Mouse (Mus musculus) macrophage (primary cell): ENCODE measurements around the gene Lysmd3. TPM values are rescaled to one million over a fixed set of nuclear protein-coding genes. Genes with fewer than 3 reads are reported as not detected.
"Not testable (repeated sequence)": the region's sequence is repeated elsewhere in the genome, so short reads cannot be mapped to it uniquely, and the experiment has no call there.

Experiments used
- H3K27ac ChIP-seq: fragments of 350-480 bp; formaldehyde crosslinking; 2 replicates; pipeline ENCODE4 v1.9.0; 2021
- H3K36me3 ChIP-seq: fragments of 350-480 bp; formaldehyde crosslinking; 2 replicates; pipeline ENCODE4 v1.9.0; 2021; ENCODE audit errors: inconsistent target
- H3K4me3 ChIP-seq: fragments of 350-480 bp; formaldehyde crosslinking; 2 replicates; pipeline ENCODE4 v1.9.0; 2021; ENCODE audit errors: inconsistent target
- H3K79me2 ChIP-seq: fragments of 350-480 bp; formaldehyde crosslinking; 2 replicates; pipeline ENCODE4 v1.9.0; 2021; ENCODE audit errors: inconsistent target
- WGBS: methylation state at CpG from one replicate; pipeline ENCODE4 v1.1.7; 2026; ENCODE audit warnings: inconsistent platforms; ENCODE audit not compliant: missing documents; 5-methylcytosine and 5-hydroxymethylcytosine counted together
- polyA plus RNA-seq: library from polyadenylated mRNA; stranded (reverse); fragments of 250-400 nt; gene quantifications from 3 replicates; pipeline ENCODE4 v1.2.4, GENCODE M21; 2018; ENCODE audit warnings: inconsistent platforms
- total RNA-seq, 78 experiments: library from RNA; depleted of rRNA; stranded (reverse); fragments of 250-400 nt; gene quantifications; 1 replicate in 9 of 78; 2 replicates in 24 of 78; 3 replicates in 43 of 78; 4 replicates in 2 of 78; pipeline ENCODE4 v1.2.4; 2018; ENCODE audit warnings: inconsistent platforms in 56 of 78

The Lysmd3 gene
- total RNA-seq (2018; cell fraction: chromatin; rRNA removed), result 10 to 100 TPM in 11 of 26 experiments, 1 to 10 TPM in 15; 1.3 to 18.4 (median 8.4) TPM
- total RNA-seq (2018; cell fraction: cytosol; rRNA removed), result 10 to 100 TPM in 24 of 26 experiments, 1 to 10 TPM in 2; 8.2 to 20.1 (median 13.6) TPM
- total RNA-seq (2018; cell fraction: nucleus; rRNA removed), result 10 to 100 TPM in 17 of 26 experiments, 1 to 10 TPM in 9; 3.0 to 33.3 (median 12.2) TPM
- polyA plus RNA-seq, result 8.4 to 14.0 TPM (median 9.2 TPM) in 3 replicates

DNA sequence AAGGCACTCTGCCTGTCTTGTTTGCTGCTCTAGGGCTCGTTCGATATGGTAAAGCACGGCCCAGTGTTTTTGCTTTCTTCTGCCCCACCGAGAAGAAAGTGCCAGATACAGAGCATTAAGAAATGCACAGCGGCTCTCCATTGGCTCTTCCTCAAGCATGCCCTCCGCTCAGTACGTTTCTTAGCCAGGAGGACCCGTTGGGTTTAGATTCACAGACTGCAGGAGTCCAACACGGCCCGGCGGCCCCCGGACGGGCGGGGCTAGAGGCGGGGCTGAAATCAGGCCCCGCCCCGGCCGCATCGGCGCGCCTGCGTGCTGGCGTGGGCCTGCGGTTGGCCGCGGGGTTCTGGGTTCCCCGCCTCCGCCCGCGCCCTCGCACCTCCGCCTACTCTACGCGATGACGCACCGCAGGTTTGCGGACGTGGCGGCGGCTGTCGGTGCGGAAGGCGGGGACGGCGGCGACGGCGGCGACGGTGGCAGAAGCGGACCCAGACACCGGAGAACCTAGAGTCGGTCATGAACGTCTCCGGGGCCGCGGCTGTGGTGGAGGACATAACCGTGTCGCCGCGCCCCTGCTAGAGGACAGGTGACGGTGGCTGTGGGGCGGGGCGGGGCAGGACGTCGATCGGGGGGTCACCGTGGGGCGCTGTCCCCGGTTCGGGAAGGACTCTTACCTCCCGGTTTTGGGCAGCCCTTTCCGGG, at the start of gene Lysmd3:
Lysmd3 (plus strand) TSS at position 313 of the 702 bp plus-strand sequence.
- 1% methylated on average over 73 of the region's 73 CpGs for WGBS
- peaks cover 47% of the 10 kb centered on the region for H3K79me2 ChIP-seq
- H3K27ac ChIP-seq, result peak within 1 kb of the TSS; percentile 38
- H3K36me3 ChIP-seq, result no peaks in the 10 kb centered on the region
- H3K4me3 ChIP-seq, result peak within 1 kb of the TSS; percentile 91

DNA sequence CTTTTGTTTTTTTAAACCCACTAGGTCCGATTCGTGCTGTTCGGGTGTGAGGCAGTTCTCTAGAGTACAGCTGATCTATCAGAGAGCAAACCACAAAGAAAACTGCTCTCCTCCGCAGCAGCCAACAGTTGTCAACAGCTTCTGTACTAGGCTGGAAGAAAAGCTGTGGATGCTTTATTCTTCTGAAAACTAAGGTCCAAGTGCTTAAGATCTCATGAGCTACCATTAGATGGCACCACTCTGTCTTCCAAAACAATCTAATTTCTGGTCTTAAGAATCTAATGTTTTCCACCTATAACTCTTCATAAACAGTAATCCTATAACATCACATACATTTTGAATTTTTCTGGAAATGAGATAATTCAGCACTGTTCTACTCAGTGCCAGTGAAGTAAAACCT, 47.1 kb upstream of the Lysmd3 start:
- Histone ChIP-seq H3K27ac (no peak overlapping the region), H3K36me3 (no peaks in the 10 kb centered on the region), H3K4me3 (no peak overlapping the region), H3K79me2 (no peaks in the 10 kb centered on the region)
- 90% methylated on average over 4 of the region's 4 CpGs for WGBS

DNA sequence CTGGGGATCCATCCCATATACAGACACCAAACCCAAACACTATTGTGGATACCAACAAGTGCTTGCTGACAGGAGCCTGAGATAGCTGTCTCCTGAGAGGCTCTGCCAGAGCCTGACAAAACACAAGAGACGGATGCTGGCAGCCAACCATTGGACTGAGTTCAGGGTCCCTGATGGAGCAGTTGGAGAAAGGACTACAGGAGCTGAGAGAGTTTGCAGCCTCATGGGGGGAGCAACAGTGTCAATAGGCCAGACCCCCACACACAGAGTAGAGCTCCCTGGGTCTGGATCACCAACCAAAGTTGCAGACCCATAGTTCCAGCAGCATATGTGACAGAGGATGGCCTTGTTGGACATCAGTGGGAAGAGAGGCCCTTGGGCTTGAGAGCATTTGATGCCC, 29.6 kb upstream of the Lysmd3 start:
- not testable (repeated sequence) for H3K79me2 ChIP-seq, H3K4me3 ChIP-seq, H3K36me3 ChIP-seq, H3K27ac ChIP-seq
- 88% methylated on average over 1 of the region's 1 CpGs for WGBS

DNA sequence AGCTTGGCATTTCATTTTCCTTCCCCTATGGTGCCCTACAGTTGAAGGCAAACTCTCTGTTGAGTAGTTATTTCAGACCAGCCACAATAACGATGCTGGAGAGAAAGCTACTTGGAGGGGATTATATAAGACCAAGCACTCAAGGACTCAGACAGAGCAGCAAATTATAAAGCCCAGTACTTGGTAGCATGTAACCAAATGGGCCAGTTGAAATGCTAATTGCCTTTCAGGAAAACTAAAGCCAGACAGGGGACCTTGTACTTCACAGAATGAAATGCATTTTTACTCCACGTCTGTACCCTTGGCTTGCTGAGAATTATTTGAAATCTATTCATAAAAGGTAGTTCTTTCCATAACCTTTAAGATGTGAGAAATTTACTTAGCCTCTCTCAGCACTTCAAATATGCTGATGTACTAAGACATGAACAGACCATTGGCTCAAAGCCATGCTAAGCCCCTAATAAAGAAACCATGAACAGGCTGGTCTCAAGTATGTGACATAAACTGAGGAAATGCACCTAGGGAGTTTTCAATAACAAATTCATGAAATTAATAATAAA, 28.8 kb upstream of the Lysmd3 start:
- H3K4me3 ChIP-seq, result no peak overlapping the region
- H3K36me3 ChIP-seq, result no peaks in the 10 kb centered on the region
- WGBS, result 92% methylated on average over 2 of the region's 2 CpGs
- no peaks in the 10 kb centered on the region for H3K79me2 ChIP-seq
- H3K27ac ChIP-seq, result no peak overlapping the region

DNA sequence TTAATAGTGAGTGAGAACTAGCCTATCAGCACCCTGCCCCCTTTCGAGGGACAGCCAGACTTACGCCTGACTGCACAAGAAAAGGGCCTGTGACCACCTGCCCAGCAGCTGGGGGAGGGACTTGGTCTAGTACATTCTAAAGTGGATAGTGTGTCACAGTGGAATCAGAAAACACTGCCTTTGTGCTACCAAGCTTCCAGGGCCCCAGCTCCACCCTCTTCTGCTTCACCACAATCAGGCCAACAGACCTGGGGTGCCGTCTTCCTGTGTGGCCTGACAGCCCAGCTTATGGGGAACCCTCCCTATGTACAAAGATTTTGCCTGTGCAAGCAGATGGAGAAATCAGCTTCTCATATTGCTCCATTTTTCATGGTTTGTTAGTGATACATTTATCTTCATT, 28.1 kb upstream of the Lysmd3 start:
- Histone ChIP-seq H3K79me2 (no peaks in the 10 kb centered on the region), H3K4me3 (no peak overlapping the region), H3K36me3 (no peaks in the 10 kb centered on the region), H3K27ac (no peak overlapping the region)
- 64% methylated on average over 3 of the region's 3 CpGs for WGBS

DNA sequence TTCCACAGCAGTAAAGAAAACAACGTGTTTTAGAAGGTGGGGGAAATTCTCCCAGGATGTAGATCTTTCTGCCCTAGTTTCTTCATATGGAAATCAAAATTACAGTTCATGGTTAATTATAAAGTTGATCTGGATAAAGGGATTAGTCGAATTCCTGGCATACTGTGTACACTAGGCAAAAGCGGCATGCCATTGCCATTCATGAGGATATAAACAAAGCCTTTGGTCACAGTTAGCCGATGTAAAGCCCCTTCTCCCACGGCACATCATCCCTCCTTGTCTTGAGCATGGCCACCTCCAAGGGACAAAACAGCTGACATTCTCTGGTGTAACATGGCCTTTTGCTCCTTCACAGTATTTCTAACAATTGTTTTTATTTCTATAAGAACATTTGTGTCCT, 26.9 kb upstream of the Lysmd3 start:
- Histone ChIP-seq H3K4me3 (no peak overlapping the region), H3K27ac (no peak overlapping the region), H3K79me2 (no peaks in the 10 kb centered on the region), H3K36me3 (no peaks in the 10 kb centered on the region)
- 87% methylated on average over 5 of the region's 5 CpGs for WGBS

DNA sequence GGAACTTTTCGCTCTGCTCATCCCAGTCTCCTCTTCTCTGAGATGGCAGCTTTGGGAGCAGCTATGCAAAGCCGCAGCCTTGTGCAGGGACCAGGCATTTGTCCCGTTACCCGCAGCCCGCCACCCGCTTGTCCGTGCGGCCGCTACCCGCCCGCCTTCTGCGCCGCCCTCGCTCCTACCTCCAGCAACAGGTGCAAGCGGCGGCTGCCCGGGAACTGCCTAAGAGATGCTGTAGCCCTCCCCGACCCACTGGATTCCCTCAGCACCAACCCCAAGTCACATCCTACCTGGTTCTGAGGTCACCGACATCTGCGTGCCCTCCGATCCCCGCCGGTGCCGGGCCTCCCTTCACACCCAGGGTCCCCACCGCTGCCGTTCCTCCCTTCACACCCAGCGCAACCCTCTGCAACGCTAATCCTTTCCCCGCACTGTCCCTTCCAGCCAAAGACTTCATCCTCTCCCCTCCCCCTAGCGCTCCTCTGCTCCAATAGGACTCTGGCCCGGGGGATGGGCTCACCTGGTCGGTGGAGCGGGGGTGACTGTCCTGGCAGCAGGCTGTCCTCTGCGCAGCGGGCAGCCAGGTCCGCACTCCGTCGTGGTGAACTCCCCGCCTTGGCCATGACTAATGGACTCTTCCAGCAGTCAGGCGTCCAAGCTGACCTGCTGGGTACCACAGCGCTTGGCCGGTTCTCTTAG, 24.6 kb upstream of the Lysmd3 start, which contains the start of gene Adgrv1:
Adgrv1 (minus strand) TSS at position 435 of the 696 bp plus-strand sequence.
- no peak within 1 kb of the TSS for H3K27ac ChIP-seq
- 9% methylated on average over 42 of the region's 42 CpGs for WGBS
- no peaks in the 10 kb centered on the region for H3K79me2 ChIP-seq
- no peaks in the 10 kb centered on the region for H3K36me3 ChIP-seq
- H3K4me3 ChIP-seq, result no peak within 1 kb of the TSS

DNA sequence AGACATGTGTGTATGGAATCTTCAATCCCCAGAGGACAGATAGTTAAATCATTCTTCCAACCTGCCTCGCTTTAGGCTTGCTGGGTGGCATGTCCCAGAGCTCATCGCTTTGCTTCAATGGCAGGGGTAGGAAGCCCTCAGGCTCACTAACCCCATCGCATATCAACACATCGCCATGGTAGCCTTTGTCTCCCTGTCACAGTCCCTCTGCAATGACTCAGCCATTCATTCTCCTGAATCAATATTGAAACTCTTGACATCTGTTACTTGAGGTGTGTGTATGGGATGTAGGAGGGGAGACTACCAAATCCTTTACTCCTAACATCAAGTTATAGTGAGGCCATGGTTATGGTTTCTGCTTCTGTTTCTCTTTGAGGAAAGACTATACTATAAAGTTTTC, 17.8 kb upstream of the Lysmd3 start:
- H3K79me2 ChIP-seq, result no peaks in the 10 kb centered on the region
- H3K27ac ChIP-seq, result no peak overlapping the region
- H3K36me3 ChIP-seq, result no peaks in the 10 kb centered on the region
- 76% methylated on average over 4 of the region's 4 CpGs for WGBS
- H3K4me3 ChIP-seq, result no peak overlapping the region

DNA sequence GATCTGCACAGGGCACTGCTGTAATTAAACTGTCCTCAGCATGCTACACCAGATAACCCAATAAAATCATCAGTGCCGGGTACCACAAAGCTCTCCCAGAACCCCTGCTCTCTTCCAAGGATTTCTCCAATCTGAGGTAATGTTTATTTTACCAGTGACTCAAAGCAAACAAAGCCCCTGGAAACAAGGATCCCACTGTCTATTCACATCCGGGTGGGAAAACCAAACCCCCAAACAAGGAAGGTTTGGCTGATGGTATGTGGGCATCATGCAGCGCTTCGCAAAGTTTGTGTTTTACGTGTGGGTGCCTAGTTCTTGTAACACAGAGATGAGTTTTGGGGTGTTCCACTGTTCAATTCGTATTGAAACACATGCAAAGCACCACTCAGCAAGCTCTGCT, 16.6 kb upstream of the Lysmd3 start:
- 55% methylated on average over 6 of the region's 6 CpGs for WGBS
- Histone ChIP-seq H3K36me3 (no peaks in the 10 kb centered on the region), H3K27ac (no peak overlapping the region), H3K79me2 (no peaks in the 10 kb centered on the region), H3K4me3 (no peak overlapping the region)

DNA sequence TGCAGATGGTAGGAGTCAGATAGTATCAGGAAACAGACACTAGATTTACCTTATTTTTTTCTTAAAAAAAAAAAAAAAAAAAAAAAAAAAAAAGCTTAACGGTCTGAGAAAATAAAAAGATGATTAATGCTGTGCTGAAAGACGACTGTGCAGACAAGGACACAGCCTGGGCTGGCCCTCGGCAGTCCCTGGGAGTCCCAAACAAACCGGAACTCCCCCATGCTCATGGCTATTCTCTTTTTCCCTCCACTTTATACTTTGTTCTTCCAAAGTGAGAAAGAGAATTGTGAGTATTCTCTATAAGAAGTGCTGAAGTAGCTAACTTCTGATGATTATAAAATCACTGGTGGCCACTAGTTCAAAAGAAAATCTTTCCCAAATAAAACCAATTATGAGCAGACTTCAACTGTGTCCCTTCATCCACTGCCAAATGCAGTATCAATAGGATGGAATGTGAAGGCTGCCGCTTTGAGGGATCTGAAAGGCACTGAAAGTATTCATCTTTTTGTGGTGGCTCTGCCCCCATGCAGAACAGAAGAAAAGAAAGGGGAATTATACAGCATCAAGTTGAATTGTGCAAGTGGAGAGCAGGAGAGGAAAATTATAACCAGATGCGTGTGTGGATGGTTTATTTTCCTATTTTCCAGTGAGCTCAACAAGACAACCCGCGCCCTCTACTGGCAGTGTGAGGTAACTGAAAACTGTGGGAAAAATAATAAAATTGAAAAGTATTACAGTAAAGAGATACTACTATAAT, 16.0 kb upstream of the Lysmd3 start:
- Histone ChIP-seq H3K27ac (no peak overlapping the region), H3K4me3 (no peak overlapping the region), H3K79me2 (no peaks in the 10 kb centered on the region), H3K36me3 (no peaks in the 10 kb centered on the region)
- WGBS, result 16% methylated on average over 8 of the region's 8 CpGs

DNA sequence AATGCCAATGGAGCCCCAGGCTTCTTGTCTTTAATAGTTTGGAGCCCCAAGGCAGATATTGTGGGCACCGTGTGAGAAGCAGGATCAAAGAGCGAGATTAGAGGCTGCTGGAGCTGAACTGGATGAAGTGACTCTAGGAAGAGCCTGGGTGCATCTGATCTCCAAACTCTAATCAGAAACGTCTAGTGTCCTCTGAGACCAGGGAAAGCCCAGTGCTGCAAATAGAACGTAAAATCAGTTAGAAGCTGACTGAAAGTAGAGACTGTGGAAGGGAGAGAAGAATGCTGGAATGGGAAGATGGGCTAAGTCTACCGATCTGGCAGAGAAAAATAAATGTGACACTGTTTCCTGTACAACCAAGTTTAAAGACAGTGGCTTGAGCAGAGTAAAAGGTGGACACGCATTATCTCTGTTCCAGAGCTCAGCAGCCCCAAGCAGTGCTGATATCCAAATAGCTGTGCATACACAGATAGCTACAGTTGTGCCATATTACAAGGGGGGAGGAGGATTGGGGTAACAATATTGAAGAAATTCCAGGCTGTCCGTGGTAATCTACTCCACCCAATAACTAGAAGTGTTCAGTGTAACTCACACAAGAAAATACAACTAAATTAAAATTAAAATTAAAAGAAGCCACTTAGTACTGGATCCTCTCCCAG, 14.8 kb upstream of the Lysmd3 start:
- no peak overlapping the region for H3K27ac ChIP-seq
- WGBS, result 73% methylated on average over 7 of the region's 7 CpGs
- H3K79me2 ChIP-seq, result no peaks in the 10 kb centered on the region
- H3K4me3 ChIP-seq, result no peak overlapping the region
- H3K36me3 ChIP-seq, result no peaks in the 10 kb centered on the region

DNA sequence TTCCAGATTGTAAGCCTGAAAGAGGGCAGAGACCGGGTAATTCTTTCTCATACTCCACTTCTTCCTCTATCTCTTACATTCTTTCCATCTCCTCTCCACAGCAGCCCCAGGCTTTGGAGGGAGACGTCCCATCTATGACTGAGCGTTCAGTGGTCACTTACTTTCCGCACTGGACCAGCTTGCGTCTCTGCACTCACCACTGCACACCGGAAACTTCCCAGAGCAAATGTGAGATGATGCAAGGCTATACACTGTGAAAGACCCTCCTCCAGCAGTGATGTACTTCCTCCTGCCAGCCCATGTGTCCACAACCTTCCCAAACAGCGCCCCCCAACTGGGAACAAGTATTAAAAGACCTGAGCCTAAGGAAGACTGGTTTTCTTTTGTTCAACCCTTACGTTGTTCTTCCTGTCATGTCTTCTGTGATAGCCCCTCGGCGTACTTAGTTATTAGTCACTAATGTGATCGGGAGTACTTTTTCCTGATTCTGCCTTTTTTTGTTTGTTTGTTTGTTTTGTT, 13.4 kb upstream of the Lysmd3 start:
- WGBS, result 93% methylated on average over 11 of the region's 11 CpGs
- Histone ChIP-seq H3K36me3 (no peaks in the 10 kb centered on the region), H3K27ac (no peak overlapping the region), H3K4me3 (no peak overlapping the region), H3K79me2 (no peaks in the 10 kb centered on the region)

DNA sequence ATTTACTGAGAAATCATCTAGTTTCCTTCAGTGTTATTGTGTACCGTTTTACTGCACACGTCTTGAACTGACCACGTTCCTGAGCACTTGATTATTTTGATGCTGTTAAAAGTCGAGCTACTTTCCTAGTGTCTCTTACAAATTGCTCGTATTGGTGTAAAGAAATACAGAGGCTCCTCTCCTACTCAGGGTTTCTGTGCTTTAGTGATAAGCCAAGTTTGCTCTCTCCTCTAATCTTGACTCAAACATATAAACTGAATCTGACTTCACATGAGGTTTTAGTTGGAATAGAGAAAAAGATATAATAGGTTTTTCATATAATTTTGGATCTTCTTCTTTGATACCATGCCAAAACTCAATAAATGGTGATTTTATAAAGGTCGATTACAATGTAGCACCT, 11.1 kb upstream of the Lysmd3 start:
- 88% methylated on average over 6 of the region's 6 CpGs for WGBS
- Histone ChIP-seq H3K79me2 (no peaks in the 10 kb centered on the region), H3K36me3 (no peaks in the 10 kb centered on the region), H3K4me3 (no peak overlapping the region), H3K27ac (no peak overlapping the region)

DNA sequence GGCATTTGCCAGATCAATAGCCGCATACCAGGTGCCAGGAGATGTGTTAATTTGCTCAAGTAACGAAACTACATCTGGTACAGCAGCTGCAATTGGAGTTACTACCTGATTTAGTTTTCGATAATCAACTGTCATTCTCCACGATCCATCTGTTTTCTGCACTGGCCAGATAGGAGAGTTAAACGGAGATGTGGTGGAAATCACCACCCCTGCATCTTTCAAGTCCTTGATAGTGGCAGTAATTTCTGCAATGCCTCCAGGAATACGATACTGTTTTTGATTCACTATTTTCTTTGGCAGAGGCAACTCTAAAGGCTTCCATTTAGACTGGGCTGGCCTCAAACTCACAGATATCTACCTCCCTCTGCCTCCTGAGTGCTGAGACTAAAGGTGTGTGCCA, 7.1 kb upstream of the Lysmd3 start:
- H3K27ac ChIP-seq, H3K4me3 ChIP-seq, H3K36me3 ChIP-seq, H3K79me2 ChIP-seq: not testable (repeated sequence)
- WGBS, result no CpG with 5 or more reads among the region's 6 CpGs
